Comparison of ENCODE assay signal across 25 mouse cellular contexts in genomic region chr10:111826033-111826754, GRCm38 (mm10).
DNase-seq lines count a peak whose midpoint lies in the region; ATAC-seq and TF ChIP-seq lines count a peak whose summit lies in the region.
"Had no signal": no experiment of that assay in that cellular context is flagged by ENCODE, and none has a peak within 500 bp of the region (broad histone marks: within the 10 kb centered on the region; RNA-seq: fewer than 3 reads in every experiment).

No protein-coding gene starts in this region.

- H3ac ChIP-seq in myocyte (ENCODE audit: control insufficient read depth, insufficient read length), result no peak overlapping the region

- peaks cover 22% of the 10 kb centered on the region for H3K4me1 ChIP-seq in heart, embryonic 13.5 days
- H3K4me1 ChIP-seq in liver, embryonic 13.5 days (replicated peaks), result peaks cover 39% of the 10 kb centered on the region
- peaks cover 18% of the 10 kb centered on the region for H3K4me1 ChIP-seq in liver, embryonic 11.5 days (replicated peaks; ENCODE audit: control insufficient read depth, insufficient read depth, low read length)
- H3K4me1 ChIP-seq in embryonic facial prominence, embryonic 10.5 days, result peaks cover 36% of the 10 kb centered on the region
- H3K4me1 ChIP-seq: limb, embryonic 12.5 days; midbrain, embryonic 12.5 days had no signal

- H3K9ac ChIP-seq in heart, embryonic 13.5 days, result no peak overlapping the region
- no peak overlapping the region for H3K9ac ChIP-seq in liver, embryonic 13.5 days
- no peak overlapping the region for H3K9ac ChIP-seq in liver, embryonic 11.5 days (ENCODE audit: low read depth, low read length)
- H3K9ac ChIP-seq: hindbrain, embryonic 14.5 days; limb, embryonic 12.5 days; liver, postnatal 0 days; midbrain, embryonic 12.5 days had no signal

- H3K4me3 ChIP-seq in heart, embryonic 13.5 days, result no peak overlapping the region
- H3K4me3 ChIP-seq in liver, embryonic 13.5 days (replicated peaks), result no peak overlapping the region
- H3K4me3 ChIP-seq in liver, embryonic 11.5 days (ENCODE audit: low read depth, low read length), result no peak overlapping the region
- no peak overlapping the region for H3K4me3 ChIP-seq in embryonic facial prominence, embryonic 10.5 days
- no peak overlapping the region for H3K4me3 ChIP-seq in myocyte
- H3K4me3 ChIP-seq: forebrain, embryonic 10.5 days; layer of hippocampus, adult 2 months; limb, embryonic 12.5 days; midbrain, embryonic 12.5 days had no signal

- no peak for DNase-seq in heart, postnatal 25 days (ENCODE audit: low spot score)
- DNase-seq in liver, embryonic 13.5 days, result no peak
- no peak for DNase-seq in liver, embryonic 11.5 days (ENCODE audit: low spot score)
- peak; percentile 51 for DNase-seq in embryonic facial prominence, embryonic 10.5 days (ENCODE audit: low spot score)
- no peak for DNase-seq in left cerebral cortex, postnatal 36 days (ENCODE audit: low spot score in 2 of 2)
- DNase-seq: adrenal gland, postnatal 10 days; cerebellum, adult 2 months; cerebellum, postnatal 25 days; embryo, embryonic 11 days; gastrocnemius, postnatal 25 days; heart, postnatal 36 days; kidney, adult 9 months; kidney, postnatal 14 days; liver, postnatal 0 days; lung, postnatal 10 days; right cerebral cortex, postnatal 25 days; spleen, adult 18-20 months had no signal

- peak overlapping the region; percentile 18; the same call in 1 of the 2 replicates for H3K4me2 ChIP-seq in heart, embryonic 13.5 days
- H3K4me2 ChIP-seq in liver, embryonic 13.5 days, result no peak overlapping the region
- no peak overlapping the region for H3K4me2 ChIP-seq in liver, embryonic 11.5 days
- peak overlapping the region; percentile 36 for H3K4me2 ChIP-seq in myocyte (ENCODE audit: low read depth)
- H3K4me2 ChIP-seq: hindbrain, embryonic 14.5 days; limb, embryonic 12.5 days; midbrain, embryonic 12.5 days had no signal

- H3K79me2 ChIP-seq in myocyte (ENCODE audit: control insufficient read depth, insufficient read depth), result no peaks in the 10 kb centered on the region

- TF ChIP-seq POLR2A in myocyte (IDR thresholded peaks at IDR 0.05; ENCODE audit: insufficient read length, low read depth), result no peak

- peak overlapping the region; percentile 36; the same call in 1 of the 2 replicates for H3K27ac ChIP-seq in heart, embryonic 13.5 days (replicated peaks)
- peak overlapping the region; percentile 75; the same call in 1 of the 2 replicates for H3K27ac ChIP-seq in liver, embryonic 13.5 days
- no peak overlapping the region for H3K27ac ChIP-seq in liver, embryonic 11.5 days (ENCODE audit: low read depth, low read length)
- H3K27ac ChIP-seq in embryonic facial prominence, embryonic 10.5 days (replicated peaks), result peak overlapping the region; percentile 68; the same call in 1 of the 2 replicates
- H3K27ac ChIP-seq: forebrain, embryonic 10.5 days; hindbrain, embryonic 14.5 days; layer of hippocampus, adult 2 months; limb, embryonic 12.5 days; midbrain, embryonic 12.5 days had no signal

- intact Hi-C loops in heart, postnatal 25 days (cut with DNase I), result no loop called here
- intact Hi-C loops in left cerebral cortex, postnatal 36 days (cut with DNase I), result no loop called here

- WGBS in heart, embryonic 13.5 days, result 55% methylated on average over 4 of the region's 4 CpGs
- WGBS in liver, embryonic 13.5 days (ENCODE audit: insufficient replicate concordance), result 86% methylated on average over 4 of the region's 4 CpGs
- 87% methylated on average over 4 of the region's 4 CpGs for WGBS in liver, embryonic 11.5 days
- WGBS in embryonic facial prominence, embryonic 10.5 days, result 53% methylated on average over 4 of the region's 4 CpGs

- ATAC-seq in heart, embryonic 13.5 days (ENCODE audit: extremely low read depth, insufficient number of reproducible peaks, low FRiP score, low TSS enrichment), result no peak
- ATAC-seq in liver, embryonic 13.5 days (ENCODE audit: low read depth), result no peak
- no peak for ATAC-seq in liver, embryonic 11.5 days (replicated peaks; ENCODE audit: low FRiP score)
- ATAC-seq: forebrain, embryonic 16.5 days; liver, postnatal 0 days had no signal

- no peaks in the 10 kb centered on the region for H3K9me3 ChIP-seq in heart, embryonic 13.5 days
- H3K9me3 ChIP-seq in liver, embryonic 13.5 days (replicated peaks), result no peaks in the 10 kb centered on the region
- no peaks in the 10 kb centered on the region for H3K9me3 ChIP-seq in liver, embryonic 11.5 days (ENCODE audit: control insufficient read depth, low read length)
- no peaks in the 10 kb centered on the region for H3K9me3 ChIP-seq in embryonic facial prominence, embryonic 10.5 days
- H3K9me3 ChIP-seq: forebrain, embryonic 10.5 days; limb, embryonic 12.5 days; midbrain, embryonic 12.5 days had no signal

- no peaks in the 10 kb centered on the region for H3K27me3 ChIP-seq in heart, embryonic 13.5 days (replicated peaks)
- H3K27me3 ChIP-seq in liver, embryonic 13.5 days, result no peaks in the 10 kb centered on the region
- H3K27me3 ChIP-seq in liver, embryonic 11.5 days (replicated peaks; ENCODE audit: control insufficient read depth, insufficient read depth, low read length), result no peaks in the 10 kb centered on the region
- H3K27me3 ChIP-seq in embryonic facial prominence, embryonic 10.5 days (replicated peaks; ENCODE audit: low read depth, poor library complexity, severe bottlenecking), result no peaks in the 10 kb centered on the region
- no peaks in the 10 kb centered on the region for H3K27me3 ChIP-seq in myocyte (ENCODE audit: control insufficient read depth, insufficient read depth, insufficient read length)
- H3K27me3 ChIP-seq: limb, embryonic 12.5 days; midbrain, embryonic 12.5 days had no signal

- no peaks in the 10 kb centered on the region for H3K36me3 ChIP-seq in heart, embryonic 13.5 days
- no peaks in the 10 kb centered on the region for H3K36me3 ChIP-seq in liver, embryonic 13.5 days
- H3K36me3 ChIP-seq in liver, embryonic 11.5 days (ENCODE audit: control insufficient read depth, insufficient read depth, low read length), result no peaks in the 10 kb centered on the region
- no peaks in the 10 kb centered on the region for H3K36me3 ChIP-seq in embryonic facial prominence, embryonic 10.5 days (replicated peaks)
- no peaks in the 10 kb centered on the region for H3K36me3 ChIP-seq in myocyte (ENCODE audit: control insufficient read depth, insufficient read depth)
- H3K36me3 ChIP-seq: forebrain, embryonic 10.5 days; limb, embryonic 12.5 days; midbrain, embryonic 12.5 days had no signal

TF ChIP-seq in myocyte, 11 proteins besides CTCF, POLR2A, EP300 and RAD21:
- peak; percentile 21 to 87 (median 79) for TF ChIP-seq MYOD1 (IDR thresholded peaks at IDR 0.05; ENCODE audit: control insufficient read depth in 1 of 3, insufficient read length in 2 of 3, low read depth in 2 of 3)
- TF ChIP-seq POLR2AphosphoS2 (IDR thresholded peaks at IDR 0.05; ENCODE audit: insufficient read length, low read depth), result no peak
- TF ChIP-seq MYOG (IDR thresholded peaks at IDR 0.05; ENCODE audit: control insufficient read depth in 1 of 3, insufficient read depth in 1 of 3, insufficient read length in 2 of 3, low read depth in 2 of 3), result peak in 2 of 3 experiments; percentile 4 to 34
- peak; percentile 39 for TF ChIP-seq TCF3 (IDR thresholded peaks at IDR 0.05; ENCODE audit: insufficient read length, low read depth)

Comparison
In these comparisons a context has a peak if more than half of its experiments do, and no peak if none do; other contexts are left out.
1. H3K4me2 ChIP-seq: peak in heart, embryonic 13.5 days (single experiment) and myocyte (single experiment); none in liver, embryonic 13.5 days (single experiment) and liver, embryonic 11.5 days (single experiment).